Mouse (Mus musculus) midbrain, embryonic 16.5 days (tissue): ENCODE measurements around the gene Pcbp3. TPM values are rescaled to one million over a fixed set of nuclear protein-coding genes. Genes with fewer than 3 reads are reported as not detected.

ENCODE experiments used
- ATAC-seq: fragments of 200-750 bp; cut with Nextera tagmentation; 2 replicates; pipeline ENCODE4 v1.8.0; 2017; ENCODE audit warnings: moderate TSS enrichment
- H3K27ac ChIP-seq: fragments of 300-500 bp; sonication (generic); 2 replicates; pipeline ENCODE4 v1.5.1; 2014; ENCODE audit warnings: mild to moderate bottlenecking, low read length, mixed read lengths
- H3K27me3 ChIP-seq: fragments of 300-500 bp; sonication (generic); 2 replicates; pipeline ENCODE4 v1.6.1; 2014; ENCODE audit warnings: low read depth, low read length, mixed read lengths; ENCODE audit not compliant: control insufficient read depth, insufficient read depth
- H3K36me3 ChIP-seq: fragments of 300-500 bp; sonication (generic); 2 replicates; pipeline ENCODE4 v1.6.1; 2014; ENCODE audit warnings: mild to moderate bottlenecking, low read length, moderate library complexity, mixed read lengths; ENCODE audit not compliant: control insufficient read depth, insufficient read depth
- H3K4me1 ChIP-seq: fragments of 300-500 bp; sonication (generic); 2 replicates; pipeline ENCODE4 v1.6.1; 2014; ENCODE audit warnings: mild to moderate bottlenecking, low read length, mixed read lengths; ENCODE audit not compliant: control insufficient read depth, insufficient read depth
- H3K4me2 ChIP-seq: fragments of 300-500 bp; sonication (generic); 2 replicates; pipeline ENCODE4 v1.6.1; 2014; ENCODE audit warnings: mild to moderate bottlenecking, low read length, mixed read lengths
- H3K4me3 ChIP-seq: fragments of 300-500 bp; sonication (generic); 2 replicates; pipeline ENCODE4 v1.5.1; 2014; ENCODE audit warnings: low read depth, mild to moderate bottlenecking, low read length, moderate library complexity, mixed read lengths
- H3K9ac ChIP-seq: fragments of 300-500 bp; sonication (generic); 2 replicates; pipeline ENCODE4 v1.6.1; 2014; ENCODE audit warnings: low read depth, low read length, mixed read lengths
- H3K9me3 ChIP-seq: fragments of 300-500 bp; sonication (generic); replicated peaks from 2 replicates; pipeline ENCODE4 v1.6.1; 2014; ENCODE audit warnings: mild to moderate bottlenecking, low read length, mixed read lengths; ENCODE audit not compliant: control insufficient read depth, poor library complexity, severe bottlenecking
- WGBS: fragments of 180-500 bp; shearing (Covaris S2); extraction: QIAGEN DNeasy Blood & Tissue Kit; methylation state at CpG from one replicate; pipeline ENCODE4 v1.1.7; 2014; 5-methylcytosine and 5-hydroxymethylcytosine counted together
- polyA plus RNA-seq: library from polyadenylated mRNA; unstranded; fragments of >200 nt; fragmentation: Nextera tagmentation; extraction: Ambion mirVana; gene quantifications from 2 replicates; pipeline ENCODE4 v1.2.1, GENCODE M21; 2015

Gene Pcbp3
- polyA plus RNA-seq, 1 experiment from 2014 or later, result 78.8 TPM

GRCm38 (mm10) chr10:76875310-76875709 lies 86.4 kb downstream of the Pcbp3 start:
- H3K4me3 ChIP-seq, result no peak overlapping the region
- H3K27ac ChIP-seq, result no peak overlapping the region
- WGBS, result 81% methylated on average over 6 of the region's 6 CpGs

GRCm38 (mm10) chr10:76874879-76875278 lies 86.8 kb downstream of the Pcbp3 start:
- Histone ChIP-seq H3K9me3 (no peaks in the 10 kb centered on the region), H3K4me1 (no peaks in the 10 kb centered on the region), H3K27me3 (no peaks in the 10 kb centered on the region), H3K4me2 (no peak overlapping the region), H3K4me3 (no peak overlapping the region), H3K27ac (no peak overlapping the region), H3K9ac (no peak overlapping the region), H3K36me3 (no peaks in the 10 kb centered on the region)
- whole genome bisulfite sequencing, result 78% methylated on average over 5 of the region's 5 CpGs
- no peak for ATAC-seq

More at GRCm38 (mm10) chr10:76875310-76875709, 86.4 kb downstream of the Pcbp3 start:
- Histone ChIP-seq H3K4me1 (no peaks in the 10 kb centered on the region), H3K27me3 (no peaks in the 10 kb centered on the region), H3K4me2 (no peak overlapping the region), H3K9ac (no peak overlapping the region), H3K9me3 (no peaks in the 10 kb centered on the region), H3K36me3 (no peaks in the 10 kb centered on the region)
- ATAC-seq, result no peak

DNA sequence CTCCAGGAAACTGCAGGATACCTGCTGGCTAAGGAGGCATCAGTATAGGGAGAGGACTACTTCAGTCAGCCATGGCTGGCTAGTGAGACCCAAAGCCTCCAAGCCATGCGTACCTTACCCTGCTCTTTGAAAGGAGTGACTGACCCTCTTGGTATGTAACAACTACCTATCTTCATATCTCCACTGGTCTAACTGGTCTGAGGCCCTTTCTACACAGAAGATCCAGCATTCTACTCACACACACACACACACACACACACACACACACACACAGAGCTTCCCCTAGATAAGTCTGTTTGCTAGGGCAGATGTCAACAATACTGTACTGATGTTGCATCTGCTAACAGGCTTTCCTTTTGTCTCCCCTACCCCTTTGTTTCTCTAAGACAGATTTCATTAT lies 87.3 kb downstream of the Pcbp3 start:
- no peak overlapping the region for H3K9ac ChIP-seq
- 92% methylated on average over 1 of the region's 1 CpGs for WGBS
- H3K4me3 ChIP-seq, result no peak overlapping the region
- no peaks in the 10 kb centered on the region for H3K4me1 ChIP-seq
- H3K27ac ChIP-seq, result no peak overlapping the region
- no peaks in the 10 kb centered on the region for H3K27me3 ChIP-seq
- H3K9me3 ChIP-seq, result no peaks in the 10 kb centered on the region
- no peak for ATAC-seq
- H3K4me2 ChIP-seq, result no peak overlapping the region
- no peaks in the 10 kb centered on the region for H3K36me3 ChIP-seq

- 82% methylated on average over 10 of the region's 10 CpGs for WGBS
- Histone ChIP-seq H3K27me3 (no peaks in the 10 kb centered on the region), H3K4me2 (no peak overlapping the region), H3K27ac (no peak overlapping the region), H3K9ac (no peak overlapping the region), H3K9me3 (no peaks in the 10 kb centered on the region), H3K4me1 (no peaks in the 10 kb centered on the region), H3K4me3 (no peak overlapping the region), H3K36me3 (no peaks in the 10 kb centered on the region)
- no peak for ATAC-seq
Observed at GRCm38 (mm10) chr10:76873948-76874347, 87.7 kb downstream of the Pcbp3 start.

- H3K4me1 ChIP-seq, result no peaks in the 10 kb centered on the region
- H3K9ac ChIP-seq, result no peak overlapping the region
- no peaks in the 10 kb centered on the region for H3K36me3 ChIP-seq
- no peaks in the 10 kb centered on the region for H3K27me3 ChIP-seq
- H3K27ac ChIP-seq, result no peak overlapping the region
- H3K4me3 ChIP-seq, result no peak overlapping the region
- H3K4me2 ChIP-seq, result no peak overlapping the region
- no peaks in the 10 kb centered on the region for H3K9me3 ChIP-seq
- ATAC-seq, result no peak
- WGBS, result 95% methylated on average over 8 of the region's 8 CpGs
Observed at GRCm38 (mm10) chr10:76872736-76873135, 89.0 kb downstream of the Pcbp3 start.

DNA sequence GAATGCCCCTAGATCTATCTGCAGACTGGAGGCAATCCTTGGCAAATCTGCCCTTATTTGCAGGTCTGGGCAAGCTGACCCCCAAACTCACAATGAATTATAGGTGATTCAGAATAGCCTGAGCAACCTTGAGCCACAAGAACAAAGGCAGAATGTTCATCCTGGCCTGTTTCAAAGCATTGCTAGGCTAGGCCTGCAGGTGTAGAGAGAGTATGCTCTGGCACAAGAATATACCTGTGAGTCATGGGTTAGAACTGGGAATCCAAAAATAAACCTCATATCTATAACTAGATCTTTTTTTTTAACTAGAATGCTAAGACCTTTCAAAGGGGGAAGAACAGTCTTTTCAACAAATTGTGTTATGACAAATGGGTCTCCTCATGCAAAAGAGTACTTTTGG lies 95.8 kb downstream of the Pcbp3 start:
- no peak overlapping the region for H3K27ac ChIP-seq
- H3K4me2 ChIP-seq, result no peak overlapping the region
- no peak overlapping the region for H3K9ac ChIP-seq
- no peak for ATAC-seq
- no peak overlapping the region for H3K4me3 ChIP-seq
- no peaks in the 10 kb centered on the region for H3K27me3 ChIP-seq
- no peaks in the 10 kb centered on the region for H3K4me1 ChIP-seq
- no peaks in the 10 kb centered on the region for H3K36me3 ChIP-seq
- H3K9me3 ChIP-seq, result no peaks in the 10 kb centered on the region

GRCm38 (mm10) chr10:76860998-76861397 lies 100.7 kb downstream of the Pcbp3 start:
- no peak overlapping the region for H3K4me3 ChIP-seq
- H3K4me1 ChIP-seq, result peaks cover 12% of the 10 kb centered on the region
- H3K4me2 ChIP-seq, result no peak overlapping the region
- H3K27me3 ChIP-seq, result no peaks in the 10 kb centered on the region
- H3K36me3 ChIP-seq, result no peaks in the 10 kb centered on the region
- no peaks in the 10 kb centered on the region for H3K9me3 ChIP-seq
- no peak overlapping the region for H3K9ac ChIP-seq
- ATAC-seq, result no peak
- 80% methylated on average over 3 of the region's 3 CpGs for WGBS
- H3K27ac ChIP-seq, result no peak overlapping the region

GRCm38 (mm10) chr10:76859355-76860127 lies 102.1 kb downstream of the Pcbp3 start:
- H3K27ac ChIP-seq, result no peak overlapping the region
- no peak overlapping the region for H3K4me2 ChIP-seq

GRCm38 (mm10) chr10:76857879-76858278 lies 103.8 kb downstream of the Pcbp3 start:
- Histone ChIP-seq H3K27ac (no peak overlapping the region), H3K9me3 (no peaks in the 10 kb centered on the region), H3K4me3 (no peak overlapping the region), H3K4me2 (no peak overlapping the region), H3K27me3 (no peaks in the 10 kb centered on the region), H3K4me1 (peaks cover 12% of the 10 kb centered on the region), H3K36me3 (no peaks in the 10 kb centered on the region), H3K9ac (no peak overlapping the region)
- whole genome bisulfite sequencing, result 92% methylated on average over 2 of the region's 2 CpGs
- ATAC-seq, result no peak

More at GRCm38 (mm10) chr10:76859355-76860127, 102.1 kb downstream of the Pcbp3 start:
- H3K36me3 ChIP-seq, result no peaks in the 10 kb centered on the region
- H3K4me1 ChIP-seq, result peaks cover 12% of the 10 kb centered on the region
- no peak for ATAC-seq
- no peaks in the 10 kb centered on the region for H3K27me3 ChIP-seq
- WGBS, result 54% methylated on average over 12 of the region's 12 CpGs
- no peaks in the 10 kb centered on the region for H3K9me3 ChIP-seq
- H3K4me3 ChIP-seq, result no peak overlapping the region
- no peak overlapping the region for H3K9ac ChIP-seq
